Mouse (Mus musculus): ENCODE results near the gene Gm9780. TPM values are rescaled to one million over a fixed set of nuclear protein-coding genes. Genes with fewer than 3 reads are reported as not detected.

Gm9780 gene
- polyA plus RNA-seq (2014; fragmentation: Illumina TruSeq; extraction: RNeasy Lipid Tissue Mini Kit (QIAGEN cat#74804); ENCODE audit: low read depth, low replicate concordance), result 1.0 TPM

GRCm38 (mm10) chr14:26042611-26043010, at the start of gene Gm9780:
Gene Gm9780 (minus strand): TSS chr14:26042711.

GRCm38 (mm10) chr14:26081997-26082396, 39.5 kb upstream of the Gm9780 start, which contains the start of gene Cphx3:
Gene Cphx3 (plus strand): TSS chr14:26082297.

GRCm38 (mm10) chr14:26081216-26081615, 38.7 kb upstream of the Gm9780 start, which contains the start of gene Cphx2:
Gene Cphx2 (plus strand): TSS chr14:26081516.

GRCm38 (mm10) chr14:26067325-26067633, 24.8 kb upstream of the Gm9780 start, which contains the start of gene Tmem254c:
Gene Tmem254c (minus strand): TSS chr14:26067355.

GRCm38 (mm10) chr14:25978371-25979241, 63.9 kb downstream of the Gm9780 start, which contains the start of gene Duxbl1:
Gene Duxbl1 (plus strand): TSS chr14:25978577.

Other genes with a start within 250 kb of the Gm9780 start
- 7.0 TPM for gene Anxa11, start 200.6 kb downstream of the Gm9780 start, polyA plus RNA-seq (2014; fragmentation: Illumina TruSeq; extraction: RNeasy Lipid Tissue Mini Kit (QIAGEN cat#74804); ENCODE audit: low read depth, low replicate concordance)
- gene Plac9a, start 139.6 kb downstream of the Gm9780 start, polyA plus RNA-seq (2014; fragmentation: Illumina TruSeq; extraction: RNeasy Lipid Tissue Mini Kit (QIAGEN cat#74804); ENCODE audit: low read depth, low replicate concordance), result not detected
- 3.3 TPM for gene Tmem254a, start 115.0 kb downstream of the Gm9780 start, polyA plus RNA-seq (2014; fragmentation: Illumina TruSeq; extraction: RNeasy Lipid Tissue Mini Kit (QIAGEN cat#74804); ENCODE audit: low read depth, low replicate concordance)
- gene Cphx1, start 104.4 kb downstream of the Gm9780 start, polyA plus RNA-seq (2014; fragmentation: Illumina TruSeq; extraction: RNeasy Lipid Tissue Mini Kit (QIAGEN cat#74804); ENCODE audit: low read depth, low replicate concordance), result 0.21 TPM
- not detected for gene Duxbl1, start 64.1 kb downstream of the Gm9780 start, polyA plus RNA-seq (2014; fragmentation: Illumina TruSeq; extraction: RNeasy Lipid Tissue Mini Kit (QIAGEN cat#74804); ENCODE audit: low read depth, low replicate concordance)
- gene Tmem254c, start 24.6 kb upstream of the Gm9780 start, polyA plus RNA-seq (2014; fragmentation: Illumina TruSeq; extraction: RNeasy Lipid Tissue Mini Kit (QIAGEN cat#74804); ENCODE audit: low read depth, low replicate concordance), result 2.5 TPM
- gene Cphx2, start 38.8 kb upstream of the Gm9780 start, polyA plus RNA-seq (2014; fragmentation: Illumina TruSeq; extraction: RNeasy Lipid Tissue Mini Kit (QIAGEN cat#74804); ENCODE audit: low read depth, low replicate concordance), result not detected
- gene Cphx3, start 39.6 kb upstream of the Gm9780 start, polyA plus RNA-seq (2014; fragmentation: Illumina TruSeq; extraction: RNeasy Lipid Tissue Mini Kit (QIAGEN cat#74804); ENCODE audit: low read depth, low replicate concordance), result not detected
- not detected for gene Duxbl2, start 75.6 kb upstream of the Gm9780 start, polyA plus RNA-seq (2014; fragmentation: Illumina TruSeq; extraction: RNeasy Lipid Tissue Mini Kit (QIAGEN cat#74804); ENCODE audit: low read depth, low replicate concordance)
- not detected for gene Plac9b, start 139.8 kb upstream of the Gm9780 start, polyA plus RNA-seq (2014; fragmentation: Illumina TruSeq; extraction: RNeasy Lipid Tissue Mini Kit (QIAGEN cat#74804); ENCODE audit: low read depth, low replicate concordance)
- gene Tmem254b, start 164.3 kb upstream of the Gm9780 start, polyA plus RNA-seq (2014; fragmentation: Illumina TruSeq; extraction: RNeasy Lipid Tissue Mini Kit (QIAGEN cat#74804); ENCODE audit: low read depth, low replicate concordance), result 4.2 TPM
- gene Duxbl3, start 215.3 kb upstream of the Gm9780 start, polyA plus RNA-seq (2014; fragmentation: Illumina TruSeq; extraction: RNeasy Lipid Tissue Mini Kit (QIAGEN cat#74804); ENCODE audit: low read depth, low replicate concordance), result 0.14 TPM